Mouse (Mus musculus) liver, adult (tissue): ENCODE measurements around the gene Mpp3.

Experiments
- GATA4 ChIP-seq: IDR thresholded peaks from 2 replicates; pipeline ENCODE4 v1.6.1; 2014; ENCODE audit warnings: mild to moderate bottlenecking, low read length; ENCODE audit not compliant: insufficient replicate concordance

Gene Mpp3

DNA sequence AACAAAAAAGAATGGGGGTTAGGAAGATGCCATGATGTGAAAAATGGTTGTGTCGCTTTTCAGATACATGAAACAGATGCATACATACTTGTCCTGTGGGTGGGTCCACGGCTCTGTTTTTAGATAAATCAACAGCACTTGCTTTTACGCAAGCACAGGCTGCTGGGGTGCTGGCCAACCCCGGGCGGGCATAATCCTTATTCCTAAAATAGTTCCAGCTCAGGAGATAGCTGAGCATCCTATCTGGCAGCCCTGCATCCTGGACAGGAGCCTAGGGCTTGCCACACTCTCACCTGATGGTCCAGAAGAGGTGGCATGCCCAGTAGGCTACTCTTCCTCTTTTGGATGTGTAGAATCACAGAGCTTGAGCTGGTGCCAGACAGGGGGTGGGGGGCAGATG, 78.2 kb downstream of the Mpp3 start:
- no peak for TF ChIP-seq GATA4
